Mouse (Mus musculus): ENCODE results near the gene Crispld2. TPM values are rescaled to one million over a fixed set of nuclear protein-coding genes. Genes with fewer than 3 reads are reported as not detected.
A peak's percentile ranks its signal among the peaks of the same experiment; 100 is the strongest.

The Crispld2 gene
- polyA plus RNA-seq, 1 experiment from 2014 or later, result 11.1 TPM

DNA sequence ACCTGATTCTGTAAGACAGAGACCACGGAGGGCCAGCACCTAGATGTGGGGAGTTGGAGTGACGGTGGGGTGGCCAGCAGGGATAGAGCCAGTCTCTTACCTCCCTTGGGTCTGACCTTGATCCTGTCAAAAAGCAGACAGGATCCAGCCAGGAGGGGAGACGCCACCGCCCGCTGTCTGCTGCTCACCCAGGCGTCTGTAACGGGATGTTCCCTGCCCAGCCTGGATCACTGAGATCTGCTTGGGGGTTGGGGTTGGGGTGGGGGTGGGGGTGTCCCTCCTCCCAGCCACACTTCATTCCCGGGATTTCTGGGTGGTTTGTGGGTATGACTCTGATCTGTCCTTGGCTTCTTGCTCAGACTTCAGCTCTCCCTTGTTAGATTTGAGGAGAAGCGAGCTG lies 10.1 kb downstream of the Crispld2 start:
- no peak for ATAC-seq (replicated peaks; ENCODE audit: low FRiP score)
- WGBS, result 29% methylated on average over 9 of the region's 9 CpGs
- 0 out of 2 replicates have a peak, but pooled peaks cover 3% of the 10 kb centered on the region for H3K27me3 ChIP-seq
- H3K4me2 ChIP-seq, result no peak overlapping the region
- peaks cover 74% of the 10 kb centered on the region for H3K4me1 ChIP-seq
- no peak overlapping the region for H3K4me3 ChIP-seq (replicated peaks)
- H3K36me3 ChIP-seq, result no peaks in the 10 kb centered on the region
- H3K9ac ChIP-seq, result no peak overlapping the region
- H3K27ac ChIP-seq, result peak overlapping the region; percentile 66
- no peaks in the 10 kb centered on the region for H3K9me3 ChIP-seq (replicated peaks)

DNA sequence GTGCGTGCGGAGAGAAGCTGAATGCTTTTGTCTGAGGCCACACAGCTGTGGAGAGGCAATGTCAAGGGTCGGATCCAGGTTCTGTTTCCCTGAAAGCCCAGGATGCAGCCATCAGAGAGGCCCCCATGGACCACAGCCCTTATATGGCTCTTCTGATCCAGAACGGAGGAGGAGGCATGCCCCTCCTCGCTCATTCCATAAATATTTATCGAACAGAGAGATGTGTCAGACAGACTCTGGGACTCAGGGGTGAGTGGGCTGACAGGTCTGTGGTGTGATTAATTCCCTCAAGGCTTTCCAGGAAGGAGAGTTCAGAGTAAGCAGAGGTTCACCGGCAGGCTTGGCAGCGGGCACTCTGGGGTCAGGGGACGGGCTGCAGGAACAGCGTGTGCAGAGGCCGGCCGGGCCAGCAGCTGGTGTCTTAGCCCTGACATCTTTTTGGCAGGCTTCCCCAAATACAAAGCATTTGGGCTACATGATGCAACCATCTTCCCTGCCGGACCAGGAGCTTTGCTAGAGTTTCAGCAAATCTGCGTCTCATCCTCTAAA lies 12.0 kb downstream of the Crispld2 start:
- H3K4me2 ChIP-seq, result peak overlapping the region; percentile 13
- H3K4me3 ChIP-seq (replicated peaks), result no peak overlapping the region
- WGBS, result 8% methylated on average over 14 of the region's 14 CpGs
- ATAC-seq (replicated peaks; ENCODE audit: low FRiP score), result peak; percentile 34
- H3K9me3 ChIP-seq (replicated peaks), result no peaks in the 10 kb centered on the region
- H3K36me3 ChIP-seq, result no peaks in the 10 kb centered on the region
- peaks cover 66% of the 10 kb centered on the region for H3K4me1 ChIP-seq
- H3K9ac ChIP-seq, result no peak overlapping the region
- 0 out of 2 replicates have a peak, but pooled peaks cover 6% of the 10 kb centered on the region for H3K27me3 ChIP-seq
- H3K27ac ChIP-seq, result peak overlapping the region; percentile 75

DNA sequence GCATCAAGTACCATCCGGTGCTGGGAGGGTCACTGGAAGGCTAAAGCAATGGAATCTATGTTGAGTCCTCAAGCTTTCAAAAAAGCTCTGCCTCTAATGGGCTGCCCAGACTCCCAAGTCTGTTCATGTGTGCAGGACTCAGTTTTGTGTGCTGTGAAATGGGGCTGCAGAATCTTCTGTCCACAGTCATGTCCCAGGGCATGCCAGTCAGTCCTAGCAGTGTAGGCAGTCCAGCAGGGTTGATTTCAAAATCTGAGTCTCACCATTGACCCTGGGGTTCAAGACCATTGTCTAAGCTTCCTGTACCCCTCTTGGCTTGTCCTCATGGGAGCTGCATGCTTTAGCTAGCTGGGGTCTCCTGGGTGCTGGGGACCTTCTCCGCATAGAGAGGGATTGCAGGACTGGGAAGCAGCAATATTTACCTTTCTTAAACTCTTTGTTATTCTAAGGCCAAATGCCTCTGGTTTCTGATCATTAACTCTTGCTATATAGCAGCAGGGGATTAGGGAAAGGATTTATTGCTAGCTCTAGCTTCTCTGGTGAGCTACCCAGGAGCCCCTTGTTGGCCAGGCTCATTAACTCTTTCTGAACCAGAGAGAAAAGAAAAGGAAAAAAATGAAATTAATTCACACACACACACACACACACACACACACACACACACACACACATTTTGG lies 12.6 kb downstream of the Crispld2 start:
- Histone ChIP-seq H3K36me3 (no peaks in the 10 kb centered on the region), H3K27me3 (0 out of 2 replicates have a peak, but pooled peaks cover 10% of the 10 kb centered on the region), H3K4me1 (peaks cover 66% of the 10 kb centered on the region), H3K27ac (peak overlapping the region; percentile 75), H3K9ac (no peak overlapping the region), H3K4me2 (peak overlapping the region; percentile 14), H3K9me3 (replicated peaks) (no peaks in the 10 kb centered on the region), H3K4me3 (replicated peaks) (no peak overlapping the region)
- no peak for ATAC-seq (replicated peaks; ENCODE audit: low FRiP score)
- 19% methylated on average over 2 of the region's 2 CpGs for WGBS

DNA sequence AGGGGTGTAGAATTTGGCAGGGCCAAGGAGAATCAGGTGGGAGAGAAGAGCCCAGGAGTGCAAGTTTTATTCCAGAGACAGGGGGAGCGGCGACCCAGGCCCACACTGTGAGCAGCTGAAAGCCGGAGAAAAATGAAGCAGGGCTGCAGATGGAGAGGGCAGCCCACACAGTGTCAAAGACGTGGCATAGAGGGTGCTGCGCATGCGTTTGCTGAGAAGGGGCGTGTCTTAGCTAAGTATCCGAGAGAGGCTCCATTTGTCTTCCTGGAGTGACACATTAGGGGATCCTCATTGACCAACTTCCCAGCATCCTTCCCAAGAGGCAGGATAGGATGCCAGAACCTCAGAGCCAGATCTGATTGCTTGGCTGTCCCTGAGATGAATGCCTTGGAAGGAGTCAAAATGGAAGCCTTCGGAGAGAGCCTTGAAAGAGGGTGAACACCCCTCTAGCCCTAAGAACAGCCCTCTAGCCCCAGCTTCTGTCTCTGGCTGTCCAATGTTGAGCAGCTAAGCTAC lies 14.5 kb downstream of the Crispld2 start:
- peaks cover 53% of the 10 kb centered on the region for H3K4me1 ChIP-seq
- H3K4me2 ChIP-seq, result no peak overlapping the region
- 0 out of 2 replicates have a peak, but pooled peaks cover 11% of the 10 kb centered on the region for H3K27me3 ChIP-seq
- H3K27ac ChIP-seq, result no peak overlapping the region
- ATAC-seq (replicated peaks; ENCODE audit: low FRiP score), result no peak
- no peaks in the 10 kb centered on the region for H3K9me3 ChIP-seq (replicated peaks)
- no peaks in the 10 kb centered on the region for H3K36me3 ChIP-seq
- no peak overlapping the region for H3K4me3 ChIP-seq (replicated peaks)
- H3K9ac ChIP-seq, result no peak overlapping the region
- WGBS, result 33% methylated on average over 9 of the region's 9 CpGs

DNA sequence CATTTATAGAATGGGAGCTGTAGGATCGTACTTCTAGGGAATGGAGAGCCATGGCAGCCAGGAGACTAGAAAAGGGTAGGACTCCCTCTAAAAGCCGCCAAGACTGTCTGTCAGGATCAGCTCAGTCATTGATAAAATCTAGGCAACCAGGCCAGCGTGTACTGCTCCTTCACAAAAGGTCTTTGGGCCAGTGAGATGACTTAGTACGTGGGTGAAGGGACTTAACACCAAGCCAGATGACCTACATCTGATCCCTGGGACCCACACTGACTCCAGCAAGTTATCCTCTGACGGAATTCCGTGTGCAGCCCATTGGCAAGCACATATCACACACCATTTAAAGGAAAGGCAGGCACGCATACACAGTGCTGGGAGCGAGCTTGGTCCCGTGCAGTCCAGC lies 14.9 kb downstream of the Crispld2 start:
- H3K9me3 ChIP-seq (replicated peaks), result no peaks in the 10 kb centered on the region
- 0 out of 2 replicates have a peak, but pooled peaks cover 11% of the 10 kb centered on the region for H3K27me3 ChIP-seq
- no peak overlapping the region for H3K4me3 ChIP-seq (replicated peaks)
- H3K4me2 ChIP-seq, result no peak overlapping the region
- no peaks in the 10 kb centered on the region for H3K36me3 ChIP-seq
- 78% methylated on average over 9 of the region's 9 CpGs for WGBS
- no peak overlapping the region for H3K9ac ChIP-seq
- peaks cover 50% of the 10 kb centered on the region for H3K4me1 ChIP-seq
- ATAC-seq (replicated peaks; ENCODE audit: low FRiP score), result no peak
- no peak overlapping the region for H3K27ac ChIP-seq

DNA sequence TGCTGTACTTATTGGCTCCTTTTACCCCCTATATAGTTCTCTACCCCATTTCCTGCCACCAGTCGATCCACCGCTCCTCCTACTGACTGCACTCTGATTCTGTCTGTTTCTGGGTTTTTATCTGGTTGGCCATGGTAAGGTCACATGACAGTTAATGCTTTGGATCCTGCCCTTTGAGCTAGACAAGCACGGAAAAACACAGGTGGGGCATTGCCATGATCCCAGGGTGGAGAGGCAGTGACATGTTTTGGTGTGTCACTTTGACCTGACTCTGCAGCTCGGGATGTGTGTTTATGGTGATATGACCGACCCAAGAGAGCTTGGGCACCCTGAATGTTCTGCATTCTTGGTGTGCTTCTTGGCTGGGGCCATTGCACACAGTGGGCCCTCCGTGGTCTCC lies 17.0 kb downstream of the Crispld2 start:
- H3K27ac ChIP-seq, result no peak overlapping the region
- 77% methylated on average over 6 of the region's 6 CpGs for WGBS
- no peak for ATAC-seq (replicated peaks; ENCODE audit: low FRiP score)

DNA sequence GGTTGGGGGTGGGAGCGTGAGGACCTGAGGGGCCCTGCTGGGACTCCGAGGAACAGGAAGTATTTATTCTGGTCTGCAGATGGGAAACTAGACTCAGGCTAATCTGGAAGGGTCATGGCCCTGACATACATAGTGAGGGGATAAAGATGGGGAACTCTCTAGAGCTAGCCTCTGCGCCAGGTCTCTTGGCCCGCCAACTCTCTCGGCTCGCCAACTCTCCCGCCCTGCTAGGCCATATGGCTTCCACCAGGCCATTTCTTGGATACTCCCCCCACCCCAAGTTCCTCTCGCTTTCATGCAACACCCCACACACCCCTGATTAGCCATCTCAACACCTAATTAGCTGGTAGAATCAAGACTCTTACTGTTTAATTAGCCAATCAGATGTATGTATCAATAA lies 20.3 kb downstream of the Crispld2 start:
- Histone ChIP-seq H3K4me3 (replicated peaks) (no peak overlapping the region), H3K36me3 (no peaks in the 10 kb centered on the region), H3K4me2 (no peak overlapping the region), H3K9ac (no peak overlapping the region), H3K4me1 (peaks cover 25% of the 10 kb centered on the region), H3K9me3 (replicated peaks) (no peaks in the 10 kb centered on the region), H3K27me3 (0 out of 2 replicates have a peak, but pooled peaks cover 11% of the 10 kb centered on the region), H3K27ac (no peak overlapping the region)
- WGBS, result 86% methylated on average over 8 of the region's 8 CpGs
- ATAC-seq (replicated peaks; ENCODE audit: low FRiP score), result no peak

More for the DNA sequence above, 17.0 kb downstream of the Crispld2 start:
- H3K4me2 ChIP-seq, result no peak overlapping the region
- no peaks in the 10 kb centered on the region for H3K9me3 ChIP-seq (replicated peaks)
- H3K27me3 ChIP-seq, result 0 out of 2 replicates have a peak, but pooled peaks cover 11% of the 10 kb centered on the region
- no peaks in the 10 kb centered on the region for H3K36me3 ChIP-seq
- H3K4me3 ChIP-seq (replicated peaks), result no peak overlapping the region
- no peak overlapping the region for H3K9ac ChIP-seq
- peaks cover 43% of the 10 kb centered on the region for H3K4me1 ChIP-seq

DNA sequence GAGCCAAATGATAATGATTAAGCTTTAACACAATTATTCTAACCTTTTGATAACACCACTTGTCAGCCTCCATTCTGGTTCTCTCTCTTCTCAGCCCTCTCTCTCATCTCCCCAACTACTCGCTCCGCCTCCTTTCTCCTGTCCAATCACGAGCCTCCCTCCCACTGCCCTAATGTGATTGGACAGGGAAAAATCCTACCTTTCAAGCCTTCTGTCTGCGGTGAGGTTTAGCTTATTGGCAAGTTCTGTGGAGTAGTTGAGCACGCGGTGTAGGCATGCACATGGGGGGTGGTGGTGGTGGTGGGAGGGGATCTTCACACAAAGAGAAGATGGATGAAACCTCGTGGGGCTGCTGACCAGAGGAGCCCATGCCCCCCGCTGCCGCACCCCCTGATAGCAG lies 20.7 kb downstream of the Crispld2 start:
- Histone ChIP-seq H3K36me3 (no peaks in the 10 kb centered on the region), H3K9me3 (replicated peaks) (no peaks in the 10 kb centered on the region), H3K9ac (no peak overlapping the region), H3K4me3 (replicated peaks) (no peak overlapping the region), H3K4me1 (peaks cover 25% of the 10 kb centered on the region), H3K27me3 (0 out of 2 replicates have a peak, but pooled peaks cover 8% of the 10 kb centered on the region), H3K4me2 (no peak overlapping the region), H3K27ac (no peak overlapping the region)
- WGBS, result 40% methylated on average over 9 of the region's 9 CpGs
- ATAC-seq (replicated peaks; ENCODE audit: low FRiP score), result no peak

DNA sequence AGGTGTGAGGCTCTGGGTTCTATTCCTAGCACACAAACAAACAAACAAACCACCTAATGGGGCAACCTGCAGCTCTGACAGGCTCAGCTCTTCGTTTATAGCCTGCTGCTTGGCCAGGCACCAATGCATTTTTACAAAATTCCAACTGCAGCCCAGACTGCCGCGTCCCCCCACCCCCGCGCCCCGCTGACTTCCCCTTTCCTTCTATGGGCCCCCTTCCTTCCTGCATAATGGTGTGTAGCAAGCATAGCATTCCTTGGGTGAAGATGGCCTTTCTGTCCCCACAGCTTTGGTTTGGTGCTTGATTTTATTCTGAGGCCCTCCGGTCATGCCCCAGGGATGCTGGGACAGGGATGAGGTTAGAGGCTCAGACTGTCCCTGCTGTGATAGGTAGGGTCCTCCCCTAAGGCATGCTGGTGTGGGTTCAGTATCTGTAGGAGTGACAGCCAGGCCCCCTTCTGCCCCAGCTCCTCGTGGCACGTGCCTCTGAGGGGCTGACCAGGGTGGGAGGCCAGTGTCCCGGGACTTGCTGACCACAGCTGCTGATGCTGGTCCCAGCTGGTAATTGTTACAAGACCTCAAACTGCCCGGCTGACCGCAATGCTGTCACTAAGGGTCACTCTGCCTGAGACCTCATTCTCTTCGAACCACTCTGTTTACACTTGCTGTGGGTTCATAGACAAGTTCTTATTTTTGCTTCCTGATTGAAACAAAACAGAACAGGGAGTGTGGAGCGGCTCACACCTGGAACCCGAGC lies 22.2 kb downstream of the Crispld2 start:
- no peak overlapping the region for H3K9ac ChIP-seq

DNA sequence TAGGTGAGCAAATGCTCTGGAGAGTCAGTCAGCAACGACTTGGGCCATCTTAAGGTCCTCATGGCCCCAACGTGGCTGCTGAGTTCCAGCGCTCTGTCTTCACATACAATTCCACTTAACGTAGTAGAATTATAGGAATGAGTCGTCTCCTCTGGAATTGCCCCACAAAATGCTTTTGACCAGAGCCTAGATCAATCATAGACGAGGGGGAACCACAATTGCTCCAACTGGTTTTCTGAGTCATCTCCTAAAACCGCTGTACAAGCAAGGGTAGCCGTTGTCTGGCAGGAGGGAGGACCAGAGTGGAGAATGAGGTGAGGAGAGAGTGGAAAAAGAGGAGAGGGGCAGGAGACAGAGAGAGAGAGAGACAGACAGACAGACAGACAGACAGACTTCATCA lies 23.7 kb downstream of the Crispld2 start:
- Histone ChIP-seq H3K4me3 (replicated peaks) (no peak overlapping the region), H3K4me2 (no peak overlapping the region), H3K36me3 (no peaks in the 10 kb centered on the region), H3K9ac (no peak overlapping the region), H3K27ac (no peak overlapping the region), H3K4me1 (peaks cover 27% of the 10 kb centered on the region), H3K9me3 (replicated peaks) (no peaks in the 10 kb centered on the region), H3K27me3 (0 out of 2 replicates have a peak, but pooled peaks cover 3% of the 10 kb centered on the region)
- WGBS, result 85% methylated on average over 8 of the region's 8 CpGs
- no peak for ATAC-seq (replicated peaks; ENCODE audit: low FRiP score)

More for the DNA sequence above, 22.2 kb downstream of the Crispld2 start:
- WGBS, result 27% methylated on average over 15 of the region's 15 CpGs
- no peaks in the 10 kb centered on the region for H3K9me3 ChIP-seq (replicated peaks)
- peak; percentile 43; the same call in 1 of the 2 replicates for ATAC-seq (replicated peaks; ENCODE audit: low FRiP score)
- 0 out of 2 replicates have a peak, but pooled peaks cover 7% of the 10 kb centered on the region for H3K27me3 ChIP-seq
- H3K27ac ChIP-seq, result 0 out of 2 replicates have a peak overlapping the region, but pooled peaks have one; percentile 10
- no peak overlapping the region for H3K4me2 ChIP-seq
- H3K36me3 ChIP-seq, result no peaks in the 10 kb centered on the region
- H3K4me3 ChIP-seq (replicated peaks), result no peak overlapping the region
- peaks cover 25% of the 10 kb centered on the region for H3K4me1 ChIP-seq

DNA sequence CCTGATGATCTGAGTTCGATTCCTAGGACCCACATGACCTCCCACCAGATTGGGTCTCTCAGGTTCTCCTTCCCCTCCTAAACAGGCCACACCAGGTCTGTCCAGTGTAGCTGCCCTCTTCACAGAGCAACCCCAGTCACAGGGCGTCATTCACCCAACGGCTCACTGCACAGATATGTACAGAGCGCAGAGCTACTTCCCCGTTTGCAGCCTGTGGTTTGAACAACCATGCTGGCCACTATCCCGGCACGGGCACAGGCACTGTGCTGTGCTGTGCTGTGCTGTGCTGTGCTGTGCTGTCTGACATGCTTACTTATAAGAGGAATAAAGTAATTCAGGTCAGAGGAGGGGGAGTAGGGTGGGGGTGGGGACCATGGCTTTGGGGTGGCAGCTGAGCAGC lies 24.2 kb downstream of the Crispld2 start:
- no peaks in the 10 kb centered on the region for H3K36me3 ChIP-seq
- no peak for ATAC-seq (replicated peaks; ENCODE audit: low FRiP score)
- no peak overlapping the region for H3K4me3 ChIP-seq (replicated peaks)
- 0 out of 2 replicates have a peak, but pooled peaks cover 3% of the 10 kb centered on the region for H3K27me3 ChIP-seq
- WGBS, result 83% methylated on average over 7 of the region's 7 CpGs
- no peak overlapping the region for H3K4me2 ChIP-seq
- peaks cover 27% of the 10 kb centered on the region for H3K4me1 ChIP-seq
- H3K9me3 ChIP-seq (replicated peaks), result no peaks in the 10 kb centered on the region
- no peak overlapping the region for H3K9ac ChIP-seq
- H3K27ac ChIP-seq, result no peak overlapping the region

DNA sequence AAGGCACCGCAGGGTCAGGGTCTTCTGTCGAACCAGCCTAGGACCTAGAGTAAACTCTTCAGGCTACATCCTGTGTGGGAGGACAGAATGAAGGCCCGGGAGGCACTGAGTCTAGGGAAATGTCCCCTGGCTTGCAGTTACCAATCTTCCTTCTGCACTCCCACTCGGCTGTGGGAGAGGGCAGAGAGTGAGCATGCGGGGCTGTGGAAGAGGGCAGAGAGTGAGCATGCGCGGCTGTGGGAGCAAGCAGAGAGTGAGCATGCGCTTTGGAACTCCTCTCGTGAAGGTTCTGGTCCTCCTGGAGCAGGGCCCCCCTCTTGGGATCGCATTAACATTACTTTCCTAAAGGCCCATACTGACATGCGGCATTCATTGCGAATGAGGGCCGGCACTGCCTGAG lies 25.1 kb downstream of the Crispld2 start:
- Histone ChIP-seq H3K27me3 (0 out of 2 replicates have a peak, but pooled peaks cover 3% of the 10 kb centered on the region), H3K4me2 (no peak overlapping the region), H3K4me1 (peaks cover 27% of the 10 kb centered on the region), H3K9ac (no peak overlapping the region), H3K4me3 (replicated peaks) (no peak overlapping the region), H3K9me3 (replicated peaks) (no peaks in the 10 kb centered on the region), H3K36me3 (no peaks in the 10 kb centered on the region), H3K27ac (no peak overlapping the region)
- no peak for ATAC-seq (replicated peaks; ENCODE audit: low FRiP score)
- WGBS, result 66% methylated on average over 13 of the region's 13 CpGs

All from kidney, embryonic 15.5 days (tissue).